Mouse (Mus musculus): Measurements from ENCODE around the gene Rnf217.

- no peak for TF ChIP-seq POLR2A (IDR thresholded peaks at IDR 0.05; ENCODE audit: low read depth, low read length)
- TF ChIP-seq CTCF (conservative IDR thresholded peaks at IDR 0.05; ENCODE audit: insufficient read depth, insufficient read length, low read depth, low read length): no peak
Observed at GRCm38 (mm10) chr10:31551850-31552249, 57.1 kb downstream of the Rnf217 start.
